Mouse (Mus musculus): Measurements from ENCODE around the gene Lag3. TPM values are rescaled to one million over a fixed set of nuclear protein-coding genes. Genes with fewer than 3 reads are reported as not detected.
A peak's percentile ranks its signal among the peaks of the same experiment; 100 is the strongest.

Lag3 gene
- polyA plus RNA-seq (2012; rRNA removed), result 1.5 TPM in 2 replicates

- Histone ChIP-seq H3K27me3 (ENCODE audit: control insufficient read depth, insufficient read depth, low read length) (no peaks in the 10 kb centered on the region), H3K4me3 (replicated peaks; ENCODE audit: insufficient read depth, low read depth, low read length) (no peak within 1 kb of the TSS), H3K4me1 (ENCODE audit: control insufficient read depth, insufficient read depth, low read length) (peaks cover 11% of the 10 kb centered on the region), H3K27ac (ENCODE audit: insufficient read depth, low read length) (no peak within 1 kb of the TSS)
- TF ChIP-seq CTCF (IDR thresholded peaks at IDR 0.05; ENCODE audit: borderline replicate concordance, insufficient read depth, low read depth, low read length), result no peak
- TF ChIP-seq POLR2A (IDR thresholded peaks at IDR 0.05; ENCODE audit: borderline replicate concordance, insufficient read depth, low read length), result no peak
- 50% methylated on average over 12 of the region's 13 CpGs for WGBS
- DNase-seq, result no peak
These were observed at the start of gene Lag3 for GRCm38 (mm10) chr6:124911533-124912218. Lag3 (minus strand) TSS chr6:124911705.

- TF ChIP-seq POLR2A (IDR thresholded peaks at IDR 0.05; ENCODE audit: borderline replicate concordance, insufficient read depth, low read length) (no peak), CTCF (IDR thresholded peaks at IDR 0.05; ENCODE audit: borderline replicate concordance, insufficient read depth, low read depth, low read length) (no peak)
- peaks cover 5% of the 10 kb centered on the region for H3K4me1 ChIP-seq (ENCODE audit: control insufficient read depth, insufficient read depth, low read length)
- no peak overlapping the region for H3K27ac ChIP-seq (ENCODE audit: insufficient read depth, low read length)
- DNase-seq, result no peak
- no peak overlapping the region for H3K4me3 ChIP-seq (replicated peaks; ENCODE audit: insufficient read depth, low read depth, low read length)
- H3K27me3 ChIP-seq (ENCODE audit: control insufficient read depth, insufficient read depth, low read length), result no peaks in the 10 kb centered on the region
- 93% methylated on average over 12 of the region's 12 CpGs for WGBS
These were observed 49.5 kb upstream of the Lag3 start for GRCm38 (mm10) chr6:124961021-124961420.

GRCm38 (mm10) chr6:124959960-124960359 lies 48.5 kb upstream of the Lag3 start:
- Histone ChIP-seq H3K27me3 (ENCODE audit: control insufficient read depth, insufficient read depth, low read length) (no peaks in the 10 kb centered on the region), H3K27ac (ENCODE audit: insufficient read depth, low read length) (no peak overlapping the region), H3K4me3 (replicated peaks; ENCODE audit: insufficient read depth, low read depth, low read length) (no peak overlapping the region), H3K4me1 (ENCODE audit: control insufficient read depth, insufficient read depth, low read length) (peaks cover 5% of the 10 kb centered on the region)
- no peak for TF ChIP-seq POLR2A (IDR thresholded peaks at IDR 0.05; ENCODE audit: borderline replicate concordance, insufficient read depth, low read length)
- no peak for TF ChIP-seq CTCF (IDR thresholded peaks at IDR 0.05; ENCODE audit: borderline replicate concordance, insufficient read depth, low read depth, low read length)
- WGBS, result 71% methylated on average over 13 of the region's 13 CpGs
- no peak for DNase-seq

- Histone ChIP-seq H3K27me3 (ENCODE audit: control insufficient read depth, insufficient read depth, low read length) (no peaks in the 10 kb centered on the region), H3K4me1 (ENCODE audit: control insufficient read depth, insufficient read depth, low read length) (no peaks in the 10 kb centered on the region; the same call in 1 of the 2 replicates), H3K27ac (ENCODE audit: insufficient read depth, low read length) (no peak overlapping the region), H3K4me3 (replicated peaks; ENCODE audit: insufficient read depth, low read depth, low read length) (no peak overlapping the region)
- no peak for TF ChIP-seq CTCF (IDR thresholded peaks at IDR 0.05; ENCODE audit: borderline replicate concordance, insufficient read depth, low read depth, low read length)
- TF ChIP-seq POLR2A (IDR thresholded peaks at IDR 0.05; ENCODE audit: borderline replicate concordance, insufficient read depth, low read length), result no peak
- no peak for DNase-seq
- 78% methylated on average over 3 of the region's 3 CpGs for WGBS
These were observed 46.6 kb upstream of the Lag3 start for GRCm38 (mm10) chr6:124958127-124958526.

- no peaks in the 10 kb centered on the region for H3K27me3 ChIP-seq (ENCODE audit: control insufficient read depth, insufficient read depth, low read length)
- no peak overlapping the region for H3K27ac ChIP-seq (ENCODE audit: insufficient read depth, low read length)
- no peaks in the 10 kb centered on the region; the same call in 1 of the 2 replicates for H3K4me1 ChIP-seq (ENCODE audit: control insufficient read depth, insufficient read depth, low read length)
- TF ChIP-seq CTCF (IDR thresholded peaks at IDR 0.05; ENCODE audit: borderline replicate concordance, insufficient read depth, low read depth, low read length), result no peak
- no peak for TF ChIP-seq POLR2A (IDR thresholded peaks at IDR 0.05; ENCODE audit: borderline replicate concordance, insufficient read depth, low read length)
- H3K4me3 ChIP-seq (replicated peaks; ENCODE audit: insufficient read depth, low read depth, low read length), result no peak overlapping the region
- WGBS, result 96% methylated on average over 4 of the region's 4 CpGs
- DNase-seq, result no peak
These were observed 43.7 kb upstream of the Lag3 start for GRCm38 (mm10) chr6:124955212-124955611.

- Histone ChIP-seq H3K27me3 (ENCODE audit: control insufficient read depth, insufficient read depth, low read length) (no peaks in the 10 kb centered on the region), H3K27ac (ENCODE audit: insufficient read depth, low read length) (no peak overlapping the region), H3K4me1 (ENCODE audit: control insufficient read depth, insufficient read depth, low read length) (no peaks in the 10 kb centered on the region), H3K4me3 (replicated peaks; ENCODE audit: insufficient read depth, low read depth, low read length) (no peak overlapping the region)
- no peak for DNase-seq
- no peak for TF ChIP-seq POLR2A (IDR thresholded peaks at IDR 0.05; ENCODE audit: borderline replicate concordance, insufficient read depth, low read length)
- TF ChIP-seq CTCF (IDR thresholded peaks at IDR 0.05; ENCODE audit: borderline replicate concordance, insufficient read depth, low read depth, low read length), result no peak
- 86% methylated on average over 2 of the region's 2 CpGs for WGBS
These were observed 42.6 kb upstream of the Lag3 start for GRCm38 (mm10) chr6:124953991-124954715.

- 17% methylated on average over 3 of the region's 3 CpGs for WGBS
- H3K27ac ChIP-seq (ENCODE audit: insufficient read depth, low read length), result no peak overlapping the region
These were observed 32.0 kb upstream of the Lag3 start for GRCm38 (mm10) chr6:124943526-124943925.

More at GRCm38 (mm10) chr6:124943526-124943925, 32.0 kb upstream of the Lag3 start:
- no peak for TF ChIP-seq POLR2A (IDR thresholded peaks at IDR 0.05; ENCODE audit: borderline replicate concordance, insufficient read depth, low read length)
- TF ChIP-seq CTCF (IDR thresholded peaks at IDR 0.05; ENCODE audit: borderline replicate concordance, insufficient read depth, low read depth, low read length), result no peak
- H3K4me1 ChIP-seq (ENCODE audit: control insufficient read depth, insufficient read depth, low read length), result peaks cover 4% of the 10 kb centered on the region; the same call in 1 of the 2 replicates
- no peak overlapping the region for H3K4me3 ChIP-seq (replicated peaks; ENCODE audit: insufficient read depth, low read depth, low read length)
- no peaks in the 10 kb centered on the region for H3K27me3 ChIP-seq (ENCODE audit: control insufficient read depth, insufficient read depth, low read length)
- peak; percentile 53 to 67 for DNase-seq

All from cerebellum, adult 2 months (tissue).